Mouse (Mus musculus): ENCODE results near the gene Rgs7bp.

- no peak for TF ChIP-seq CTCF (IDR thresholded peaks at IDR 0.05; ENCODE audit: low read depth)
- TF ChIP-seq EP300 (IDR thresholded peaks at IDR 0.05; ENCODE audit: low read depth), result no peak
Measured at GRCm38 (mm10) chr13:105038334-105038733, 16.4 kb downstream of the Rgs7bp start.

Data from liver, postnatal 0 days (tissue).